Mouse (Mus musculus) retina, postnatal 1 day (tissue): ENCODE measurements at regions not wholly inside any gene's neighbourhood (a gene's known extent, or its start where the extent isn't known, plus 50 kb on each side); places are given as distances from the start of the nearest gene placed in this dataset.

Source experiments
- DNase-seq: peaks from one replicate; pipeline ENCODE4 v3.0.0-alpha.2; 2012

DNA sequence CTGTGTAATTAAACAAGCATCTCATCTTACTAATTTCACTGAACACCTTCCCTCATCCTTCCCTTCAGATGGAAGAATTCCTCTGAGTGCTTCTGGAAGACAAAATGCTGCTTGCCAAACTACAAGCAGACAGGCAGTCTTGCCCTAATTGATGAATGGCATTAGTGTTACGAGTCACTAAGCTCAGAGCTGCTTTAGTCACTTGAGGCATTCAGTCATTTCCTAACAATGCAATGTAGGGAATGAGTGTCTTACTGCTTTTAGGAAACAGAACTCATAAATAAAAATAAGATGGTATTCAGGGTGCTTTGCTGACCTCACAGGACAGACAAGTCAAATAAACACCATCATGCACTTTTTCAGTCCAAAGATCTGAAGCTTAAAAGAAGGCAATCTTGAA, 285.1 kb upstream of the Paip1 start:
- DNase-seq: no peak

DNA sequence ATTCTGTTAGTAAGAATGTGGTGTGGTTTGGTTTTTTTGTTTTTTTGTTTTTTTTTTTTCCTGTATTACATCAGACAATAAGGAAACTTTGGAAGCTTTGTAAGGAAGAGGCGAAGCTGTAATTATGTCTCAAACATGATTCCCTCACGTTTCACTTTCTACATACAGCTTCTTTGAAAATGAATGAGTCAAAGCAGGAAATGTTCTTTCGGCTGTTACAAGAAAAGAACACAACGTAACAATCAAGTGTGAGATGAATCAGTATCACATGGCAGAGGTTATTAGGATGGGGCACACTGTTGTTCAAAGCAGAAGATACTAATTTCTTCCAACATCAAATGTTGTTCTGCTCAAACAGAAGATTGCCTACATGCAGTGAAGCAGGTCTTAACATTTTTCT, 282.7 kb upstream of the Paip1 start:
- no peak for DNase-seq

DNA sequence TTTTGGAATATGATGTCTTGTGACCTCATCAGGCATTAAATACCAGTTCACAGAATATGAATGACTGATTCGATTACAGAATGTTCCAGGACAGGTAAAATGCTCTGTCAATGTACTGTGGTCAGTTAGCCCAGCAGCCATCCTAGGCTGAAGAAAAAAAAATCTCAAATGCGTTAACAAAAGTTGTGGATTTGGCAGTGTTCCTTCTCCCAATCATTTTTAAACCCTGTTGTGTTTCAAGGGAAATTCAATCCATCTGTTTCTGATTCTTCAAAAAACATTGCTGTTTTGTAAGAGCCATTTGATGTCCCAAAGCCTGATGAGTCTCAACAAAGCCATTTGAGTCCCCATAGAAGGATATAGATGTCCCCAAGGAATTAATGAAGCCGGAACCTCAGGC, 280.7 kb upstream of the Paip1 start:
- DNase-seq: no peak

DNA sequence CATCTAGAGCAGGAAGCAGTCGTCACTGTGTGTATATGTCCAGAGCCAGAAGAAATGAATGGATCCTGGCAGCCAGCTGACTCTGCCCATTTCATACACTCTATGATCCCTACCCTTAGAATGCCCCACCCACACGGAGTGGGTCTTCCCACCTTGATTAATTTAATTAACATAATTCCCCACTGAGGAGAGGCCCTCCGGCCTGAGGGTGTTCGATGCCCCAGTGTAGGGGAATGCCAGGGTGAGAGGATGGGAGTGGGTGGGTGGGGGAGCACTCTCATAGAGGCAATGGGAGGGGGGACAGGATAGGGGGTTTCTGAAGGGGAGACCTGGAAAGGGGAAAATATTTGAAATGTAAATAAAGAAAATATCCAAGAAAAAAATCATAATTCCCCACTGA, 279.3 kb upstream of the Paip1 start:
- DNase-seq: no peak

DNA sequence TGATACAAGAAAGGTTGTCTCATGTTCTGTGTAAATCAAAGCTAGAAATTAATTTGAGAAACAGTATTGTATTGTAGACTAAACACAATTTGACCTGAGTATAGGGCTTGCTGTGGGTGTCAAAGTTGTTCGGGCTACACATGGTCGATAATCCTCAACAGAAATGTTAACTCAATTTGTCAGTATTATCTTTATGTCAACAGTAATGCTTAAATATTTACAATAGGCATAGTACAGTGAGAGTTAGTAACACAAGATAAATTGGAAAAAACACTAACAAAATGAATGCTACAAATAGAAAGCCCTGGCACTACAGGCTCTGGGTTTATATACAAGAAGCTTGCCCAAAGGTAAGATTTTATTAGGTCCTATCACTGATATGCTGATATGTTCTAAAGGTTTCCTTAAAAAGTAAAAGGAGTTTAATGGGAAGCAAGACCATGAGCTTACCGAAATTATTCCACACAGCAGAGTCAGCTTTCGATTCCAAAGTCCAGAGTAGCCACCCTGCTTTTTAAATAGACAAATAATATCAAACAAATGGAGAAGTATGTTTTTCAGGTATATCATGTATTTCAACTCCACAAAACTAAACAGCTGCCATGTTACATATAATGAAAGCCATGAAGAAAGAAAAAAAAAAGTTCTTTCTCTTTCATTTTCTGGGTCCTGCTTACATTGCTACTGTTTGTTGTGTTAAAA, 277.4 kb upstream of the Paip1 start:
- DNase-seq: no peak

DNA sequence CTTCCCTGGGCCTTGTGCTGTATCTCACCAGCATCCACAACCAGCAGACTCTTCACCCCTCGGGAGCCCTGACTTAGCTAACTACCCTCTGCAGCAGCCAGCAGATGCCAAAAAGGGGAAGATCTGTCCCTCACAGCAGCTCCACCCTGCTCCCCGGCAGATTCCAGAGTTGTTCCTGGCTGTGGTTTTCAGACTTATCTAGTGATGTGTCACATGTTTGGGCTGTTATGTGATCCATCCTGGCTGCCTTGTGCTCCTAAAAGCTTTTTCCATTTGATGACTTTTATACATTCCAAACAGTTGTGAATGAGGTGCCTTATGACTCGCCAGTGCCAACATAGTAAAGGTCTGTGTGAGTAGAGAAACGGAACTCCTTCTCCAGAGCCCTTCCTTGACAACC, 250.6 kb upstream of the Paip1 start:
- no peak for DNase-seq

DNA sequence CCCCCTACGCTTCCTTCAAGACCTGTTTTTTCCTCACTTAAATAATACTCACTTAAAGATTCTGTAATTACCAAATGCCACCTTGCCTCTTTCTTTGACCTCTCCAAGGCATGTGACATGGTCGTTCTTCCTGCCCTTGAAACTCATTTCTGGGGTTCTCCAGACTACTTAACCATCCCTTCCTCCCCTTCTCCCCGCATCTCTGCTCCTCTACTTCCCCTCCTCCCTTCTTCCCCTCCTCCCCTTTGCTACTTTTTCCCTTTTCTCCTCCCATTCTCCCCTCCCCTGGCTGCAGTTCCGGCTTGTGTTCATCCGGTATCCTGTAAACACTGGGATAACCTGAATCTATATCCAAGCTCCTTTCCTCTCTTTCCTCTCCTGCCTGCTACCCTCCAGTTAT, 250.2 kb upstream of the Paip1 start:
- no peak for DNase-seq

DNA sequence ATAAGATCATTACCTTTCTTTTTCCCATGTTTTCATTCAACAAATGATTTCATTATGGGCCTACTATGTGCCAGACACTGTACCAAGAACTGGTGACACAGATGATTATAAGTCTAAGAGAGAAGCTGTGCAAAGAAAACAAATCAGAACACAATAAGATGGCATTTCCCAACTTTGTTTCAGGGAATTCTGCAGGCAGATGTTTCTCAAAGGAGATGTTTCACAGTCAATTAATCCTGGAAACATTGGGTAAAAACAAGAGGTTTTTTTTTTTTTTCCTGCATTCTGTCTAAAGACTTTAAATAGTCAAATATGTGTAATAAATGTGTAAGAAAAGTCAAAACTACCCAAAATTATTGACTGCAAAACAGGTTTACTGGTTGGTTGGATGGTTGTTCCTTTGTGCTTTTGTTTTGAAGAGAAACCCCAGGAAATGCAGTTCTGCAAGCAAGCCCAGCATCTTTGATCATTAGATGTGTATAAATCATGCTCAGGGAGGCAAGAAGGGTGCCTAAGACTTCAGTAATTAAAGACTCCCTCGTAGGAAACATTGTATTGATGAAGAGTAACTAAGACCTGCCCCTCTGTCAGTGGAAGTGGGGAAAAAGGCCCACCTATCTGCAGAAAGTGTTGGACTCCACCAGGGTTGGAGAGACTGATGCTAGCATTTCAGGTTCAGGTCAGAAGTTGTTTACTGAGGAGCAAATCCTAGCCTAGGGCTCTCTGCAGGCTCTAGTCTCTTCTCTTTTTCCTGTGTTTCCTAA, 249.1 kb upstream of the Paip1 start:
- no peak for DNase-seq

DNA sequence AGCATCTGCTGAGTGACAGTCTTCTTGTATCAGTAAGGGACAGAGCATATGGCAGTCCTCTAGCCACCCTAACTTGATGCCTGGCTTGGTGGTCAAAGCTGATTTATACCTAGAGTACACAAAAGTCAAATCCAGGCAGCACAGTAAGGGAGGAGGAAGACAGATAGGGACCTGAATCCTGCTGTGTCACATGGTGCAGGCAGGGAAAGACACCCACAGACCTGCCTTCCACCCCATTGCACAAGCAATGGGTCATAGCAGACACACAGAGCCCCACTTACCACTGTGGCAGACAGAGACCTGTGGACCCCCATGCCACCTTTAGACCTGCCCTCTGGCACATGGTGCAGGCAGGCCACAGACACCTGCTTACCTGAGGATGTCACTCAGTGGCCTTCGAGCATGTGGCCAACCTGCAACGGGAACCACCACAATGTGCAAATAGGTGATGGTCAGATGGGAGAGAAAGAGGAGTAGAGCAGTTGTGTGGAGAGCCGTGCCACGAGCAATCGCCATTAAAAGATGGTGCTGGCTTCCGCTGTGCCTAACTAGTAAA, 244.0 kb upstream of the Paip1 start:
- DNase-seq: no peak

DNA sequence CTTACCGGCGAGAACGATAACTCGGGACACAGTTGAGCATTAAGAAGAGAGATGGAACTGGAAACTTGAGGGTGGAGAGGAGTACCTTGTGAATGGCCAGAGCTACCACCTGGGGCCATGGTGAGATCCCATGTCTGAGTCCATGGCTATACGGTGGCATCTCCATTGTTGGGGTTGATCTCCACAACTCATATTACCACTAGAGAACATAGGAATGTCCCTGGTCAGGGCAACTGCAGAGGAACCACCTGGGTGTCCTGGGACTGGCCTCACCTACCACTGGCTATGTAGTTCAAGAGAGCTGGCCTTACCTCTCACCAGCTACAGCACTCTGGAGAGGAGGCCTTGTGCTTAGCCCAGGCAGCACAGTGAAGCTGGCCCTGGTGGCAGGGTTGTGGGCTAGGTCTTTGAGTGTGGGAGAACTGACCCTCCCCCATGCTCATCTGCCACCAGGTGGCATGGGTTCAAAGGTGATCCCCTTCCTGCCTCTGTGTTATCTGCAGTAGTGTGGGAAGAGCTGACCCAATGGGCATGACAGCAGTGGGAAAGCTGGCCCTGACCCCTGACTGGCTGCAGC, 242.7 kb upstream of the Paip1 start:
- DNase-seq: no peak

DNA sequence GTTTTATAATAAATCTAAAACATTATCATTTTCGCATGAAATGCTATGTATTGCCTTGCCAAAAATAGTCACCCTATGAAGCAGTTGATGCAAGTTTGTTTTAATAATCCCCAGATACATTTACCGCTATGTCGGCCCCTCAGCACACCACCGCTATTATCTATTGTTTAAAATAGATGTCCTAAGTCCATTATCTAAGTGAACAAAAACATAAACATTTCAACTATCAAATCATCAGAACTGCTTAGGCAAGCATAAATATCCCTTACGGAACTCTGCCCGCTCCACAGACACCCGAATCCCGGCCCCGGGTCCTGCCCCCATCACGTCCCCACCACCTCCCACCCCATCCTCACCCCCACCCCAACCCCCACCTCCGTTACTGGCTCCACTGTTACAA, 196.8 kb upstream of the Paip1 start:
- DNase-seq: no peak

DNA sequence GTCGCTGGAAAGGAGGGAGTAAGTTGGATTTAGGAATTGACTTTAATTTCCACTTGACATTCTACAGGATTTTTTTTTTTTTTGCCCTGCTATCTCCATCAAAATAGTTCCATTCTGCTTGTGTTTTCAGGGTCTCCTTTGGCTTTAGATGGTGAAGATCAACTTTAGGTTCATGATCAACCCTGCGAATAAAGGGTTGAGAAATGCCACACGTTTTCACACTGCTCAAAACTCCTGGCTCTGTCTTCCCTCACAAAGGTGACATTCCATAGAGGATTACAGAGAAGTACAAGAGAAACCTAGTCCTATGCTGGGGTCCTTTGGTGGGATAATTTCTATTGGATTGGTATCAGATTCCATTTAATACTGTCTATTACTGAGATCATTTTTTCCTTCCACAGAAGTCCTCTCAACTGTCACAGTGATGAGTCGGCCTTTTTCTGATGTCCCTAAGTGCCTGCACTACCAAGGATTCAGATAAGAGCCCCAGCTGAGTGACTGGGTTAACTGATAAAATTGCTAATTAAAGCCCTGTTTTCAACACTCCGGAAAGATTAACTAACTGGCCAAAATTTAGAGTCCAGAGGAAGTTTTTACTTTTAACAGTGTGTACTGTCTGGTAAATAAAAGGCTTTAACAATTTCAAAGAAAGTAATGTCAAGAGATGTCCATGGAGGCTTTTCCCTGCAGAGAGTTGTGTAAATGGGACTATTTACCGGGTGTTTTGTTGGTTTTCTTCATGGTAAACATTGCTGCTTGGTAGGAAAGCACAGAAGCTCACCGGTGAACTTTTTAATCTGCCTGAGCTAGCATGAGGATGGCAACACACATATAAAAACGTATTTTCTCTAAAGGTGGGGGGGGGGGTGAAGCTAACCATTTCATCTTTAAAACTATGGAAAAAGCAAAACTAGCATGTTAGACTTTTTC, 196.0 kb upstream of the Paip1 start:
- no peak for DNase-seq

DNA sequence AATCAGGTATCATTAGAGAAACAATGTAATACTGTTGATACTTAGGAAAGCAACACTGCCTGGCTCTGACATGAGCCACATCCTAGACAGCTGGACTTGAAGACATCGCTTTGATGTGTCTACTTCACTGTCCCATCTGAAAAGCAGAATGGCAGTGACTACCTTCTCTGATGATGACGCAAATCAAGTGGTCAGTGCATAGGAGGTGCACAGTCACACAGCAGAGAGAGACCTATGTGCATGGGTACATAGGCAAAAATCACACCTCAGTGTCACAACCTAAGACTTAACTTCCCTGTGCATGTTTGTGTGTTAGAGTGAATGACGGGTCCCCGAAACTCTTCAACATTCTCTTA, 195.4 kb upstream of the Paip1 start:
- no peak for DNase-seq

DNA sequence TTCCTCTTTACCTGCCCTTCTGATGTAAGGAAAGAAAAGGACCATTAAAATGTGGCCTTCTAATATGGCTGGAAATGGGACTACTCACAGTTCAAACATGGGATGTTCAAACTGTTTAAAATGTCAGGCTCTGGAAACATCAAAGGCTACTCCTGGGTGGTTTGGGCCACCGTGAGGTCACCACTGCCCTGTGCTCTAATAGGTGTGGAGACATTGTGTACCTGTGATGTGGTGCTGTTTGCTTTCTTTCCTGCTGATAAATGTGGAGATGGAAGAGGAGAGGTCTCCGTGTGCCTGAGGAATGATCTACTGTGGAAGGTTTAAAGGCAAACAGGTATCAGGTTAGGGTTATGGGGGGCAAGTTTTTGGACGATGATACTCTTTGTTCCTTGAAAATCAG, 194.5 kb upstream of the Paip1 start:
- no peak for DNase-seq

DNA sequence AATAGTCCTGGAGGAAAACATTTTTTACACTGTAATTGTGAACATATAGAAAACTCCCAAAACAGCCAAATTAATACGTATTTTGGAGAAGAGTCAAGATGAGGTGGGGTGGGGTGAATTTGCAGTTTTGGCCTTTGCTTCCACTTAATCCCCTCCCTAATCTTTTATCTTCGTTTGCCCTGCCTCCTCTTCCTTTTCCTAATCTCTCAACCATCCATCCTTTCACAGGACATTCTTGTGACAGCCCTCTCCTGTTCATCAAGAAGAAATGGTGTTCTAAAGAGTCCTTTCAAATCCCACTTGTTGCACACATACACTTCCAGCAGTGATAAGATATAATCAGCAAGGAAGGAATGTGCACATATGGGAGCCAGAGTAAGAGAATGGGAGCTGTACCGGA, 186.0 kb upstream of the Paip1 start:
- DNase-seq: no peak

DNA sequence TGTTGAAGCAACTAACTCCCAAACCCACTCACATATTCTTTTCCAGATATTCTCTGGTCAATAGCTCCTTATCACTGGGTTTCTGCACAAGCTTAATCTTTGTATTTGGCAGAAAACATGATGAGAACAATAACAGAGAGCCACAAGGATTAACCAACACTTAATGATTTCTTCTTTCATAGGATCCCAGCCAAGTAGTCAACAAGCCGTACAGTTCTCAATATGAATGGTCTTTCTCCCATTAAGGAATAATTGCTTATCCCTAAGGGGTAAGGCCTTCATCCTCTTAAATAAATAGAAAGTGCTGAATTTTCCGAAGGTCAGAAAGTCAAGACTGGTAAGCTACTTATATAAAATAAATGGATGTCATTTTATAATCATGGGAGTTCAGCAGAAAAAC, 181.3 kb upstream of the Paip1 start:
- DNase-seq: no peak

DNA sequence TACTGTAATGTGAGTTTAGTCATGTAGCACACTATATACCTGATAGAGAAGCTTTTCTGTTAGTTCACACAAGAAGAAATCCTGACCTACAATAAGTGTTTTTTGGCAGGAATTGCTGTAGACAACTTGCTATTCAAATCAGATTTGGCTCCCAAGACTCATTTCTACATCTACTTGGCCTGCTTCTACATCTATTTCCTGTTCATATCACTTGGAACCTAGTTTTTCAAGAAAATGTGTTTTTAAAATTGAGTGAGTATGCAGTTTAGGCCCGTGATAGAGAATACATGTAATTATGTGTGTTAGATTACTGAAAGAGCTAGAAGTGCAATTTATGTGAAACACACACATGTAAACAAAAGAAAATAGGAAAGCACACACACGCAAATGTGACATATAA, 176.4 kb upstream of the Paip1 start:
- DNase-seq: no peak

DNA sequence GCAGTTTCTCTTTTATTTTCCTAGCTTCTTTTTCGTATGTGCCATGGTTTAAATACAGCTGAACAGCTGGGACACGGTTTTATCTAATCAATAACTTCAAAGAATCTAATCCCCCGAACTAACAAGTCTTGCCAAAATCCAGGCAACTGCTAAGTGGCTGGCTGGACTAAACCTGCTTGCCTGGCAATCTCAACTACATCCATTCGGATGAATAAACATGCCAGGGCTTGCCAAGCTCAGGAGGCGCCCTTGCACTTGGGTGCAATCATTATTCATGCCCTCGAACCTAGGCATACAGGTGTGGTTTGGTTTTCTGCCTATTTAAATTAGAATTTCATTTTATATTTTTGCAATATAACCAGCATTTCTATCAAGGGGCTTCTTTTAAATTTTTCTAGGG, 172.1 kb upstream of the Paip1 start:
- DNase-seq: no peak

DNA sequence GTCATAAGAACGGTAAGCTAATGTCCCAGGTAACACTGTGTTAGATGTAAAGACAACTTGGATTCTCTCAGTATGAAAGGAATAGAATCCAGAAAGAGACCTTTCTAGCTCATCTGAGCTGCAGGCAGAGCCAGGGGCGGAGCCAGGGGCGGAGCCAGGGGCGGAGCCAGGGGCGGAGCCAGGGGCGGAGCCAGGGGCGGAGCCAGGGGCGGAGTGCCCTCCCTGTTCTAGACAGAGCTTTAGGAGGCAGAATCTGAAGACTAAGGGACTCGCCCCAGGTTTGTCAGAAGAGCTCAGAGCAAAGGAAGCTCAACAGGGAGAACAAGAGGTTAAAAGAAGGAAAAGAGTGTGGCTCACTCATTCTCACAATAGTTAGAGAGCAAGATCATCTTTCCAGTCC, 169.9 kb upstream of the Paip1 start:
- DNase-seq: no peak

DNA sequence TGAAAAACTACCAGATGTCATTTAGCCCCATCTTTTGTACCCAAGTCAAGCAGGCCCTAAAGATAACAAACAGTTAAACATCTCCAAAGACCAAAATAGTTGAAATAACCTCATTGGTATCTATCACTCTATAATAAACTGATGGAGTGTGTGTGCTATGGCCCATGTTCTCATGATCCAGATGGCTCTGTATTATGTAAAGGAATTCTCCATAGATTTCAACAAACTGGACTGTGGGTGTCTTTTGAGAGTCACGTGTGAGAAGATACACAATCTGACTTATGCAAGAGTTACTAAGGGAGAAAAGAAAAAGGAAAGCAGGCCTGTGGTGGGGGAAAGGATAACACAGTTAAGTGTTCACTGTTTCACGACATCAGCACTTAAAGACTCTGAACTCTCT, 164.8 kb upstream of the Paip1 start:
- DNase-seq: no peak

DNA sequence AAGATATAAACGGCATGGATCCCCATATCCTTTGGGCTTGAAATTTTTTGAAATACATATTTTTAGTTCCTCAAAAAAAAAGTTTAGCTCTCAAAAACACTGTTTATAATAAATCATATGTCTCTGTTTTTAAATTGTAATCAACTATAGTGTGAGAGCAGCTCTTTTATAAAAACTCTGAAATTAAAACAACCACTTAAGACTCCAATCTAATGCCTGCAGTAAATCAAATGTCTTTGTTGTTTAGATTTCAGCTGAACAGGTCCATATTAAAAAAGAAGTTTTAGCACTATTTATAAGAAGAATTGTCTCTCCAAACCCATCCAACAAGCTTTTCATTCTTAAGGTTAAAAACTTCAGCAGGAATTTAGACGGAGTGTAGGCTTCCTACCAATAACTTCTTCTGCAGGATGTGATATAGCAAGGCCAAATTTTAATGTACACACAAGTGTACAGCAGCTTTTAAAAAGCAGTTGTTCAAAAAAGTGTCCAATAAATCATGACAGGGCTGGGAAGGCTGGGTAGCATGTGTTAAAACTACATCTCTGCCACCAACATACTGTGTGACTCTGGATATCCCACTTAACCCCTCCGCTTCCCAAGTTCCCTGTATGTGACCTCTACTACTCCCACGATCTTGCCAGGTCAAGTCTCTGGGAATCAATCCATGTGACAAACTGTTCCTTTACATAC, 160.6 kb upstream of the Paip1 start:
- DNase-seq: no peak

DNA sequence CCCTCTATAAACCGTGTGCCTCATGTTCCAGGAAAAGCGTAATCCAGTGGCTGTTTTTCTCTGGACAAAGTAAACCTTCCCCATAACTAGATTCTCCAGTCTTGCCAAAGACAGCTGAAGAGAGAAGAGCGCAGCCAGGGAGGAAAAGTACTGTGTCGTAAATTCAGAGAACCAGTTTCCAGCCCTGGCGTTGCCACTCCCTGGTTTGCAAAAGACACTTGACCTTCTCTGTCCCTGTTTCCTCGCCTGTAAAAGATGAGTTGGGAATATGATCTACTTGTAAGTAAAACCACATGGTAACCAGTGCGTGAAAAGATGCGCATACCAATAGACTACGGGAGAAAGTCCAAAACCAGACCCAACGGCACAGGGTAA, 160.1 kb upstream of the Paip1 start:
- no peak for DNase-seq

DNA sequence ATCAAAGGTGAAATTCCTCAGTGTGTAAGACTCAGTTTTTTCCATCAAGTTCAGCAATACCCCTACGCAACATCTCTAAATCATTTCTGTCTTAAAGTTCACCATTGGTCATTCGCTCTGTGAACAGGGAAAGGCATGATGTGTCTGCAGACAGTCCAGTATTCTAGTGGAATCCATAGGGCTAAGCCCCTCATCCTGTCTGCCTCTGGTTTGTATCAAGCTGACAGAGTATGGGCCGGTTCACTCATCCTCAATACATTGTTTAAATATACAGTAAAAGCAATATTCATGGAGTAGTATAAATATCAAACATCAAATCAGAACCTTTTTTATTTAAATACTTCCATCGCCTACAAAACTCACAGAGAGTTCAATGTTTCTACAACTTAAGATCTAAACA, 152.9 kb upstream of the Paip1 start:
- no peak for DNase-seq
